In genomic region chr12:119333376-119333775, GRCm38 (mm10) we compare ENCODE assay signal across 21 mouse cellular contexts. TPM values are rescaled to one million over a fixed set of nuclear protein-coding genes. Genes with fewer than 3 reads are reported as not detected.
DNase-seq lines count a peak whose midpoint lies in the region; ATAC-seq lines count a peak whose summit lies in the region.
"Had no signal": no experiment of that assay in that cellular context is flagged by ENCODE, and none has a peak within 500 bp of the region (broad histone marks: within the 10 kb centered on the region; RNA-seq: fewer than 3 reads in every experiment).

No protein-coding gene starts in this region.

- H3K4me2 ChIP-seq in heart, embryonic 12.5 days: no peak overlapping the region
- H3K4me2 ChIP-seq in midbrain, embryonic 13.5 days (replicated peaks): no peak overlapping the region
- H3K4me2 ChIP-seq: embryonic facial prominence, embryonic 12.5 days had no signal

- H3K9ac ChIP-seq in heart, embryonic 12.5 days: no peak overlapping the region
- no peak overlapping the region for H3K9ac ChIP-seq in midbrain, embryonic 13.5 days (replicated peaks)
- H3K9ac ChIP-seq: embryonic facial prominence, embryonic 12.5 days had no signal

- H3K27ac ChIP-seq in heart, embryonic 12.5 days (ENCODE audit: poor library complexity, severe bottlenecking): peak overlapping the region; percentile 62; the same call in 1 of the 2 replicates
- no peak overlapping the region for H3K27ac ChIP-seq in midbrain, embryonic 13.5 days
- H3K27ac ChIP-seq: embryonic facial prominence, embryonic 12.5 days had no signal

- intact Hi-C loops in heart, postnatal 25 days (cut with DNase I): no loop called here

- no peak for ATAC-seq in heart, embryonic 12.5 days (ENCODE audit: insufficient number of reproducible peaks, low FRiP score)
- peak; percentile 71 for ATAC-seq in midbrain, embryonic 13.5 days
- ATAC-seq: hindbrain, embryonic 16.5 days had no signal

- no peak for DNase-seq in heart, postnatal 25 days (ENCODE audit: low spot score)
- DNase-seq in brain, adult 2 months (ENCODE audit: low read depth, low spot score): peak; percentile 50
- DNase-seq in embryo, embryonic 9.5 days (ENCODE audit: extremely low spot score): peak; percentile 9
- no peak for DNase-seq in spleen, postnatal 14 days (ENCODE audit: low spot score in 2 of 2)
- DNase-seq in right cerebral cortex, adult 18-20 months: no peak
- DNase-seq: adrenal gland, postnatal 10 days; cerebellum, adult 9-11 months; gastrocnemius, postnatal 10 days; kidney, adult 18-20 months; kidney, postnatal 14 days; layer of hippocampus, adult 9-11 months; lung, adult 18-20 months; lung, postnatal 4 days; thymus, adult 18-20 months had no signal

- H3K4me3 ChIP-seq in heart, embryonic 12.5 days: no peak overlapping the region
- H3K4me3 ChIP-seq in midbrain, embryonic 13.5 days (replicated peaks): no peak overlapping the region
- H3K4me3 ChIP-seq: embryonic facial prominence, embryonic 12.5 days had no signal

- H3K27me3 ChIP-seq in heart, embryonic 12.5 days (replicated peaks): no peaks in the 10 kb centered on the region
- H3K27me3 ChIP-seq in midbrain, embryonic 13.5 days: 0 out of 2 replicates have a peak, but pooled peaks cover 5% of the 10 kb centered on the region
- H3K27me3 ChIP-seq: embryonic facial prominence, embryonic 12.5 days had no signal

- peaks cover 7% of the 10 kb centered on the region; the same call in 1 of the 2 replicates for H3K4me1 ChIP-seq in heart, embryonic 12.5 days (replicated peaks)
- H3K4me1 ChIP-seq in midbrain, embryonic 13.5 days (replicated peaks): peaks cover 7% of the 10 kb centered on the region
- H3K4me1 ChIP-seq: embryonic facial prominence, embryonic 12.5 days had no signal

- no peaks in the 10 kb centered on the region for H3K9me3 ChIP-seq in heart, embryonic 12.5 days (replicated peaks)
- H3K9me3 ChIP-seq in midbrain, embryonic 13.5 days: no peaks in the 10 kb centered on the region
- H3K9me3 ChIP-seq: embryonic facial prominence, embryonic 12.5 days; G1E had no signal

- H3K36me3 ChIP-seq in heart, embryonic 12.5 days: no peaks in the 10 kb centered on the region
- no peaks in the 10 kb centered on the region for H3K36me3 ChIP-seq in midbrain, embryonic 13.5 days
- H3K36me3 ChIP-seq: embryonic facial prominence, embryonic 12.5 days; G1E had no signal

RNA-seq across cellular contexts. Expression of gene Macc1, which starts 19.3 kb away (rescaled TPM):
- polyA plus RNA-seq in heart, embryonic 12.5 days (2016; fragmentation: Nextera tagmentation; extraction: Ambion mirVana): 0.08 and 0.09 TPM in 2 replicates
- total RNA-seq in heart, postnatal 25 days (2021): not detected
- polyA plus RNA-seq in midbrain, embryonic 13.5 days (2015; fragmentation: Nextera tagmentation; extraction: Ambion mirVana): 0.04 TPM in 1 of 2 replicates, not detected in the other
- total RNA-seq: adrenal gland, postnatal 10 days; gastrocnemius, postnatal 10 days; neutrophil, adult 5-6 weeks had no signal
- polyA plus RNA-seq: G1E; heart, embryonic 14.5 days; hindbrain, embryonic 16.5 days had no signal

Comparison
In these comparisons a context has a peak if more than half of its experiments do, and no peak if none do; other contexts are left out.
1. DNase-seq: peak in brain, adult 2 months (single experiment) and embryo, embryonic 9.5 days (single experiment); none in heart, postnatal 25 days (single experiment), spleen, postnatal 14 days (0 of 2) and right cerebral cortex, adult 18-20 months (single experiment).